In genomic region chr12:106478381-106478781, GRCm38 (mm10) we compare ENCODE assay signal across 7 mouse cellular contexts.
DNase-seq lines count a peak whose midpoint lies in the region; ATAC-seq and TF ChIP-seq lines count a peak whose summit lies in the region.

No protein-coding gene starts in this region.

- peaks cover 11% of the 10 kb centered on the region for H3K4me1 ChIP-seq in stomach, embryonic 14.5 days (ENCODE audit: control insufficient read depth, insufficient read depth, low read length)
- H3K4me1 ChIP-seq in stomach, postnatal 0 days (replicated peaks; ENCODE audit: control insufficient read depth, insufficient read depth): no peaks in the 10 kb centered on the region
- no peaks in the 10 kb centered on the region for H3K4me1 ChIP-seq in embryonic facial prominence, embryonic 14.5 days (ENCODE audit: control insufficient read depth, insufficient read depth, low read length)
- 0 out of 2 replicates have a peak, but pooled peaks cover 3% of the 10 kb centered on the region for H3K4me1 ChIP-seq in liver, embryonic 11.5 days (replicated peaks; ENCODE audit: control insufficient read depth, insufficient read depth, low read length)

- 0 out of 2 replicates have a peak, but pooled peaks cover 9% of the 10 kb centered on the region for H3K27me3 ChIP-seq in stomach, embryonic 14.5 days (ENCODE audit: control insufficient read depth, insufficient read depth, low read length)
- peaks cover 2% of the 10 kb centered on the region; the same call in 1 of the 2 replicates for H3K27me3 ChIP-seq in stomach, postnatal 0 days (ENCODE audit: control insufficient read depth, insufficient read depth, low read length)
- H3K27me3 ChIP-seq in embryonic facial prominence, embryonic 14.5 days (replicated peaks; ENCODE audit: control insufficient read depth, insufficient read depth, low read length): peaks cover 58% of the 10 kb centered on the region
- H3K27me3 ChIP-seq in liver, embryonic 11.5 days (replicated peaks; ENCODE audit: control insufficient read depth, insufficient read depth, low read length): peaks cover 54% of the 10 kb centered on the region

- no peak for ATAC-seq in stomach, embryonic 14.5 days (ENCODE audit: insufficient number of reproducible peaks, insufficient read depth, low FRiP score, low read depth)
- ATAC-seq in stomach, postnatal 0 days (ENCODE audit: low FRiP score, low TSS enrichment): no peak
- ATAC-seq in embryonic facial prominence, embryonic 14.5 days (ENCODE audit: low read depth): no peak
- no peak for ATAC-seq in liver, embryonic 11.5 days (replicated peaks; ENCODE audit: low FRiP score)

- no peaks in the 10 kb centered on the region for H3K9me3 ChIP-seq in stomach, embryonic 14.5 days (ENCODE audit: control insufficient read depth, low read depth, low read length)
- H3K9me3 ChIP-seq in stomach, postnatal 0 days (ENCODE audit: control insufficient read depth, low read length): no peaks in the 10 kb centered on the region
- H3K9me3 ChIP-seq in embryonic facial prominence, embryonic 14.5 days (ENCODE audit: control insufficient read depth, low read length): no peaks in the 10 kb centered on the region
- H3K9me3 ChIP-seq in liver, embryonic 11.5 days (ENCODE audit: control insufficient read depth, low read length): no peaks in the 10 kb centered on the region

- no peak overlapping the region for H3K27ac ChIP-seq in stomach, embryonic 14.5 days (ENCODE audit: low read length)
- H3K27ac ChIP-seq in stomach, postnatal 0 days (replicated peaks): no peak overlapping the region
- no peak overlapping the region for H3K27ac ChIP-seq in embryonic facial prominence, embryonic 14.5 days (replicated peaks; ENCODE audit: low read depth, low read length)
- no peak overlapping the region for H3K27ac ChIP-seq in liver, embryonic 11.5 days (ENCODE audit: low read depth, low read length)

- intact Hi-C loops in heart, postnatal 10 days (cut with DNase I): no loop called here

- no peak overlapping the region for H3K4me3 ChIP-seq in stomach, embryonic 14.5 days (ENCODE audit: low read depth, low read length)
- H3K4me3 ChIP-seq in stomach, postnatal 0 days (ENCODE audit: low read depth, low read length): no peak overlapping the region
- H3K4me3 ChIP-seq in embryonic facial prominence, embryonic 14.5 days (ENCODE audit: low read depth, low read length): peak overlapping the region; percentile 29
- no peak overlapping the region for H3K4me3 ChIP-seq in liver, embryonic 11.5 days (ENCODE audit: low read depth, low read length)

- under 1% methylated on average over 18 of the region's 18 CpGs for WGBS in stomach, embryonic 14.5 days
- whole genome bisulfite sequencing in stomach, postnatal 0 days: under 1% methylated on average over 18 of the region's 18 CpGs
- under 1% methylated on average over 18 of the region's 18 CpGs for WGBS in embryonic facial prominence, embryonic 14.5 days
- under 1% methylated on average over 18 of the region's 18 CpGs for WGBS in liver, embryonic 11.5 days

- peak overlapping the region; percentile 22; the same call in 1 of the 2 replicates for H3K4me2 ChIP-seq in stomach, embryonic 14.5 days (replicated peaks; ENCODE audit: low read depth, low read length)
- H3K4me2 ChIP-seq in stomach, postnatal 0 days (replicated peaks; ENCODE audit: low read depth): no peak overlapping the region
- H3K4me2 ChIP-seq in embryonic facial prominence, embryonic 14.5 days (ENCODE audit: low read depth, low read length): peak overlapping the region; percentile 48
- peak overlapping the region; percentile 9 for H3K4me2 ChIP-seq in liver, embryonic 11.5 days

- H3K9ac ChIP-seq in stomach, embryonic 14.5 days (replicated peaks; ENCODE audit: low read depth, low read length): no peak overlapping the region
- H3K9ac ChIP-seq in stomach, postnatal 0 days (ENCODE audit: low read length): no peak overlapping the region
- no peak overlapping the region for H3K9ac ChIP-seq in embryonic facial prominence, embryonic 14.5 days (ENCODE audit: low read depth, low read length)
- no peak overlapping the region for H3K9ac ChIP-seq in liver, embryonic 11.5 days (ENCODE audit: low read depth, low read length)

- TF ChIP-seq CTCF in stomach, postnatal 0 days (IDR thresholded peaks at IDR 0.05; ENCODE audit: low read depth): no peak

- no peak for TF ChIP-seq EP300 in stomach, postnatal 0 days (optimal IDR thresholded peaks at IDR 0.05)

- H3K36me3 ChIP-seq in stomach, embryonic 14.5 days (ENCODE audit: control insufficient read depth, insufficient read depth, low read length): no peaks in the 10 kb centered on the region
- no peaks in the 10 kb centered on the region for H3K36me3 ChIP-seq in stomach, postnatal 0 days (ENCODE audit: control insufficient read depth, insufficient read depth, low read length)
- H3K36me3 ChIP-seq in embryonic facial prominence, embryonic 14.5 days (ENCODE audit: control insufficient read depth, insufficient read depth, low read length): no peaks in the 10 kb centered on the region
- H3K36me3 ChIP-seq in liver, embryonic 11.5 days (ENCODE audit: control insufficient read depth, insufficient read depth, low read length): no peaks in the 10 kb centered on the region

- no peak for DNase-seq in stomach, postnatal 0 days (ENCODE audit: low spot score)
- DNase-seq in embryonic facial prominence, embryonic 14.5 days (ENCODE audit: low spot score): peak; percentile 32
- no peak for DNase-seq in liver, embryonic 11.5 days (ENCODE audit: low spot score)
- peak; percentile 38 for DNase-seq in yolk sac, embryonic 10.5 days (ENCODE audit: low spot score)
- DNase-seq in heart, postnatal 10 days: no peak
- no peak for DNase-seq in cerebellum, adult 9-10 months

Comparison
In these comparisons a context has a peak if more than half of its experiments do, and no peak if none do; other contexts are left out.
1. DNase-seq: peak in embryonic facial prominence, embryonic 14.5 days (single experiment) and yolk sac, embryonic 10.5 days (single experiment); none in stomach, postnatal 0 days (single experiment), liver, embryonic 11.5 days (single experiment), heart, postnatal 10 days (0 of 2) and cerebellum, adult 9-10 months (single experiment).